Mouse (Mus musculus) bone marrow macrophage, adult 2 months (primary cell): ENCODE results near the gene Chst11. TPM values are rescaled to one million over a fixed set of nuclear protein-coding genes. Genes with fewer than 3 reads are reported as not detected.

Source experiments
- H3K27ac ChIP-seq: 2 replicates; pipeline ENCODE4 v1.5.1; 2012; ENCODE audit warnings: low read depth, low read length; ENCODE audit not compliant: insufficient read depth
- H3K4me1 ChIP-seq: 2 replicates; pipeline ENCODE4 v1.6.1; 2012; ENCODE audit warnings: low read length; ENCODE audit not compliant: control insufficient read depth, insufficient read depth
- H3K4me3 ChIP-seq: 2 replicates; pipeline ENCODE4 v1.5.1; 2012; ENCODE audit warnings: mild to moderate bottlenecking, low read length, moderate library complexity; ENCODE audit not compliant: insufficient read depth
- CTCF ChIP-seq: IDR thresholded peaks from 2 replicates; pipeline ENCODE4 v1.5.1; 2012; ENCODE audit warnings: low read depth, mild to moderate bottlenecking, low read length, moderate library complexity
- POLR2A ChIP-seq: IDR thresholded peaks from 2 replicates; pipeline ENCODE4 v1.6.1; 2012; ENCODE audit warnings: mild to moderate bottlenecking, low read depth, low read length, borderline replicate concordance
- polyA plus RNA-seq: library from polyadenylated mRNA; stranded (reverse); fragments of >200 nt; gene quantifications from 2 replicates; pipeline ENCODE4 v1.2.4, GENCODE M21; 2012; ENCODE audit not compliant: missing spikeins, insufficient read depth, insufficient read length

The Chst11 gene
- polyA plus RNA-seq, 1 experiment, result 0.88 TPM

DNA sequence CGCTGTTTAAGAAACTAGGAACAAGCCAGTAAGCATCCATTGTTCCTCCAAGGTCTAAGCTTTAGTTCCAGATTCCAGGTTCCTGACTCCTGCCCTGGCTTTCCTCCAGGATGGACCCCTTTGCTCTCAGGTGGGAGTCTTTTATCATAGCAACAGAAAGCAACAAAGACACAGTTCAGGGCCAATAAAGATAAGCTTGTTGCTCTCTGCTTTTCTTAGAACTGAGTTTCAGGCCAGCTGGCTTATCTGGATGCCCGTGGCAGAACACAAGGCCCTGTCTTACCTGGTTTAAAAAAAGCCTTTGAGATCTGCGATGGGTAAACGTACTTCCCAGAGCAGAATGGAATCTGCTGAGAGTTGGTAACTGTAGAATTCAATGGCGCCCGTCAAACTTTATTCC, 42.4 kb downstream of the Chst11 start:
- H3K4me1 ChIP-seq, result no peaks in the 10 kb centered on the region
- H3K4me3 ChIP-seq, result no peak overlapping the region
- H3K27ac ChIP-seq, result no peak overlapping the region
- TF ChIP-seq CTCF (no peak), POLR2A (no peak)

- no peak overlapping the region for H3K4me3 ChIP-seq
- no peak overlapping the region for H3K27ac ChIP-seq
- no peak for TF ChIP-seq CTCF
- TF ChIP-seq POLR2A, result no peak
- no peaks in the 10 kb centered on the region for H3K4me1 ChIP-seq
These were observed 44.9 kb downstream of the Chst11 start for GRCm38 (mm10) chr10:83030103-83030661.

DNA sequence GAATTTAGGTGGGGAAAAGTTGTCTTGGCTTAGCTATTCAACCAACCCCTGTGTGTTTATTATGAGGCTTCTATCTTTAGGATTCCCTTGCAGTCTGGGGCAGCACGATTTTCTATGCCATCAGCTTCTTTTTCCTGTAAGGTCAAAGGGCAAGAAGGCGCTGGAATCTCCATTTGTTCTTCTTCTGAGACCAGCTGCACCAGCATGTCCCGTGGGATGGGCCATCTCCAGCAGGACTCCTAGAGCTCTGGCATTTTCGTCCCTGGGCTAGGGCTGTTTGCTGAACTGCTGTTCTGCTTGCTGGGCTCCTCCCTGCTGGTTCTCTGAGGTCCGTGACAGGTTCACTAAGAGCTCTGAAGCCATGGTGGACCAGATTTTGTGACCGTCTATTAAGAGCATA, 45.6 kb downstream of the Chst11 start:
- H3K4me1 ChIP-seq, result no peaks in the 10 kb centered on the region
- H3K4me3 ChIP-seq, result no peak overlapping the region
- no peak overlapping the region for H3K27ac ChIP-seq
- TF ChIP-seq CTCF (no peak), POLR2A (no peak)

DNA sequence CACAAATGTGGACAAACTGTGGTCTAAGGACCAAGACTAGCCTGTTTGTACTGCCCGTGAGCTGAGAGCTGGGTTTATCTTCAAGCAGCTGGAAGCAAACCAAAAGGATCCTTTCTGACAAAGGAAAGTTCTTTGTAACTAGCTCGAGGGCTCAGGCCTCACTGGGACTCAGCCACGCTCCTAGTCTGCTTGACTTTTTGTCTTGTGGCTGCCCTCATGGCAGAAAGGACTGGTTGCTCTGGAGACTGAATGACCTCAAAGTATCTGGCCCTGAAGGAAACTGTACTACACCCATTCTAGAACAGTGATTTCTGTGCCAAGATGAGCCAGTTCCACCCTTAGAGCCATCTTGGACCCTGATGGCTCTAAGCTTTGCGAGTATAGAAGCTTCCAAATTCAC, 46.3 kb downstream of the Chst11 start:
- Histone ChIP-seq H3K27ac (no peak overlapping the region), H3K4me1 (no peaks in the 10 kb centered on the region), H3K4me3 (no peak overlapping the region)
- no peak for TF ChIP-seq POLR2A
- no peak for TF ChIP-seq CTCF

GRCm38 (mm10) chr10:83032559-83032958, 47.3 kb downstream of the Chst11 start:
- no peak overlapping the region for H3K4me3 ChIP-seq
- no peak overlapping the region for H3K27ac ChIP-seq
- TF ChIP-seq CTCF (no peak), POLR2A (no peak)
- H3K4me1 ChIP-seq, result no peaks in the 10 kb centered on the region

- TF ChIP-seq POLR2A (no peak), CTCF (no peak)
- 0 out of 2 replicates have a peak, but pooled peaks cover 2% of the 10 kb centered on the region for H3K4me1 ChIP-seq
- H3K4me3 ChIP-seq, result no peak overlapping the region
- H3K27ac ChIP-seq, result no peak overlapping the region
These were observed 51.2 kb downstream of the Chst11 start for GRCm38 (mm10) chr10:83036340-83037045.

DNA sequence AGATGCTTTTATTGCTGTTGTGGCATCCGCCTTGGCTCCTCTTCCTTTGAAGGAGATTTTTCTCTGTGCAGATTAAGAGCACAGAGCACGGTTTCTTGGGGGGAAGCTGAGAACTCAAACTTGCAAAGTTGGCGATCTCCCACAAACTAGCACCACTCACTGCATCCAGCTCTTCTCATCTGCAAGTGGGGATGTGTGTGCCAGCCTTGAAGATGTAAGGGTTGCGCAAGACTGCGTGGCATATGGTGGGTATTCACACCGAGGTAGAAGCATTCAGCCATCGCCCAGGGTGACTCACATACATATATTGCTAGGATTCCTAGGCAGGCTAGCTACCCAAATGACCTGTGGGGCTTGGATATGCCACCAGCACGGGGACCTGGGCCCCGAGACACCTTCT, 52.9 kb downstream of the Chst11 start:
- no peak overlapping the region for H3K27ac ChIP-seq
- 0 out of 2 replicates have a peak, but pooled peaks cover 2% of the 10 kb centered on the region for H3K4me1 ChIP-seq
- no peak overlapping the region for H3K4me3 ChIP-seq
- TF ChIP-seq CTCF, result no peak
- no peak for TF ChIP-seq POLR2A

GRCm38 (mm10) chr10:83039414-83039813, 54.1 kb downstream of the Chst11 start:
- TF ChIP-seq POLR2A, result no peak
- no peak for TF ChIP-seq CTCF
- H3K27ac ChIP-seq, result no peak overlapping the region
- no peak overlapping the region for H3K4me3 ChIP-seq
- H3K4me1 ChIP-seq, result 0 out of 2 replicates have a peak, but pooled peaks cover 2% of the 10 kb centered on the region

- 0 out of 2 replicates have a peak, but pooled peaks cover 2% of the 10 kb centered on the region for H3K4me1 ChIP-seq
- no peak for TF ChIP-seq POLR2A
- TF ChIP-seq CTCF, result no peak
- H3K4me3 ChIP-seq, result no peak overlapping the region
- H3K27ac ChIP-seq, result no peak overlapping the region
These were observed 56.6 kb downstream of the Chst11 start for GRCm38 (mm10) chr10:83041875-83042274.
